Mouse (Mus musculus) MEL (cell line): Measurements from ENCODE around the gene Srp9.

Experiments used
- CTCF ChIP-seq, 3 experiments: IDR thresholded peaks in 2 of 3; conservative IDR thresholded peaks in 1 of 3; 2 replicates each; pipeline ENCODE4 v1.5.1; 2011 to 2012; ENCODE audit warnings: low read length in 3 of 3, low read depth in 2 of 3, mild to moderate bottlenecking in 2 of 3, improper control_type of control experiment in 1 of 3, inconsistent platforms in 1 of 3, mixed read lengths in 1 of 3, moderate library complexity in 1 of 3; ENCODE audit not compliant: control insufficient read depth in 1 of 3, insufficient read depth in 1 of 3, poor library complexity in 1 of 3, severe bottlenecking in 1 of 3
- E2F4 ChIP-seq: IDR thresholded peaks from 2 replicates; pipeline ENCODE4 v1.6.1; 2011; ENCODE audit warnings: low read depth, low read length, improper control_type of control experiment, borderline replicate concordance
- GATA1 ChIP-seq: IDR thresholded peaks from 2 replicates; pipeline ENCODE4 v1.6.1; 2011; ENCODE audit warnings: low read depth, low read length, improper control_type of control experiment
- USF1 ChIP-seq: IDR thresholded peaks from 2 replicates; pipeline ENCODE4 v1.6.1; 2014; ENCODE audit warnings: low read depth, mild to moderate bottlenecking, inconsistent platforms, low read length, improper control_type of control experiment, moderate library complexity
- ZNF384 ChIP-seq: IDR thresholded peaks from 2 replicates; pipeline ENCODE4 v1.6.1; 2012; ENCODE audit warnings: low read depth, mild to moderate bottlenecking, inconsistent platforms, low read length, improper control_type of control experiment

- TF ChIP-seq ZNF384 (no peak), USF1 (no peak), CTCF (IDR thresholded peaks at IDR 0.05 in 2 of 3, conservative IDR thresholded peaks at IDR 0.05 in 1 of 3; ENCODE audit: control insufficient read depth in 1 of 3, insufficient read depth in 1 of 3, low read depth in 2 of 3, low read length in 3 of 3, poor library complexity in 1 of 3, severe bottlenecking in 1 of 3) (no peak), E2F4 (no peak), GATA1 (no peak)
These were observed 2.1 kb upstream of the Srp9 start for GRCm38 (mm10) chr1:182122413-182122812.
